Mouse (Mus musculus): ENCODE data around the gene Micall1.

Gene Micall1

GRCm38 (mm10) chr15:79139640-79140039 is 30.9 kb downstream of the Micall1 start:
- H3K4me1 ChIP-seq (replicated peaks; ENCODE audit: low read depth, low read length), result peaks cover 39% of the 10 kb centered on the region
- no peak overlapping the region for H3K4me3 ChIP-seq (replicated peaks; ENCODE audit: low read length)
- H3K9me3 ChIP-seq (ENCODE audit: low read length), result no peaks in the 10 kb centered on the region
- peaks cover 12% of the 10 kb centered on the region for H3K36me3 ChIP-seq (ENCODE audit: insufficient read depth, low read length)
- peaks cover 11% of the 10 kb centered on the region for H3K27me3 ChIP-seq (ENCODE audit: insufficient read depth, low read length)
- TF ChIP-seq NANOG (IDR thresholded peaks at IDR 0.05; ENCODE audit: borderline replicate concordance, low read length) (no peak), CTCF (conservative IDR thresholded peaks at IDR 0.05; ENCODE audit: low read length) (peak; percentile 47)

GRCm38 (mm10) chr15:79140866-79141565 is 32.3 kb downstream of the Micall1 start, which contains the start of the genes Polr2f and 1700088E04Rik:
Gene Polr2f, plus strand, starts transcription at chr15:79141009.
Gene 1700088E04Rik, minus strand, starts transcription at chr15:79141253.
- H3K4me3 ChIP-seq (replicated peaks; ENCODE audit: low read length), result peak within 1 kb of the TSS; percentile 99
- peaks cover 26% of the 10 kb centered on the region for H3K36me3 ChIP-seq (ENCODE audit: insufficient read depth, low read length)
- H3K9me3 ChIP-seq (ENCODE audit: low read length), result no peaks in the 10 kb centered on the region
- peaks cover 11% of the 10 kb centered on the region for H3K27me3 ChIP-seq (ENCODE audit: insufficient read depth, low read length)
- TF ChIP-seq CTCF (conservative IDR thresholded peaks at IDR 0.05; ENCODE audit: low read length) (no peak), POU5F1 (IDR thresholded peaks at IDR 0.05; ENCODE audit: borderline replicate concordance, low read length) (no peak), NANOG (IDR thresholded peaks at IDR 0.05; ENCODE audit: borderline replicate concordance, low read length) (no peak)
- peaks cover 47% of the 10 kb centered on the region for H3K4me1 ChIP-seq (replicated peaks; ENCODE audit: low read depth, low read length)

DNA sequence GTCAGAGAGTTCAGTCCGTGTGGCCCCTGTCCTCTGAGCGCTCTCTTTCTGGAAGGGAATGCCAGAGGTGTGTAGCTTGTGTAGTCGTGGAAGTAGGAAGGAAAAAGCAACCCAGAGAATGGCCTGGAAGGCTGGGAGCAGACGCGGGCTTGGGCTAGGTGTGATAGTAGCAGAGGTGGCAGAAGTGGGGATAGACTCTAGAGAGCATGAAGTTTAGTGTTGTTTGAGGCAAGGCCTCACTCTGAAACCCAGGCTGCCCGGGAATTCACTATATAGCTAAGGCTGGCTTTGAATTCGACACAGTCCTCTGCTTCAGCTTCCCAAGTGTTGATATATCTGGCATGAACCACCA is 32.8 kb downstream of the Micall1 start:
- Histone ChIP-seq H3K36me3 (ENCODE audit: insufficient read depth, low read length) (peaks cover 31% of the 10 kb centered on the region), H3K4me3 (replicated peaks; ENCODE audit: low read length) (peak overlapping the region; percentile 99), H3K9me3 (ENCODE audit: low read length) (no peaks in the 10 kb centered on the region), H3K4me1 (replicated peaks; ENCODE audit: low read depth, low read length) (peaks cover 51% of the 10 kb centered on the region), H3K27me3 (ENCODE audit: insufficient read depth, low read length) (peaks cover 11% of the 10 kb centered on the region)
- no peak for TF ChIP-seq NANOG (IDR thresholded peaks at IDR 0.05; ENCODE audit: borderline replicate concordance, low read length)
- no peak for TF ChIP-seq POU5F1 (IDR thresholded peaks at IDR 0.05; ENCODE audit: borderline replicate concordance, low read length)
- TF ChIP-seq CTCF (conservative IDR thresholded peaks at IDR 0.05; ENCODE audit: low read length), result no peak

DNA sequence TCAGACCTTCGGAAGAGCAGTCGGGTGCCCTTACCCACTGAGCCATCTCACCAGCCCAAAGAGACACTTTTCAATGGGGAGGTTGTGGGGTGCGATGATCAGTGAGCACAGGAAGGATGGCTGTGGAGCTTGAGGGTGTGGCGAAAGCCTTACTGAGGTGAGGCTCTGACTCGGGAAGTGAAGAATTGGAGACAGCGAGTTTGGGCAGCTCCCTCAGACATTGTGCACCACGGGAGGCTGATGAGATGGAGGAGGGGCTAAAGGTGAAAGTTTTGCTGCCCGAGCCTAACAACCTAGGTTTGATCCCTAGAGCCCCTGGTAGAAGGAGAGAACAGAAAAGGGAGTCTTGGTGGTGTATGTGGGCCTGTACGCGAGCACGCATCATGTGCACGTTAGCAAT is 34.6 kb downstream of the Micall1 start:
- TF ChIP-seq CTCF (conservative IDR thresholded peaks at IDR 0.05; ENCODE audit: low read length) (no peak), NANOG (IDR thresholded peaks at IDR 0.05; ENCODE audit: borderline replicate concordance, low read length) (no peak), POU5F1 (IDR thresholded peaks at IDR 0.05; ENCODE audit: borderline replicate concordance, low read length) (no peak)
- peaks cover 49% of the 10 kb centered on the region for H3K36me3 ChIP-seq (ENCODE audit: insufficient read depth, low read length)
- peak overlapping the region; percentile 35; the same call in 1 of the 2 replicates for H3K4me3 ChIP-seq (replicated peaks; ENCODE audit: low read length)
- peaks cover 65% of the 10 kb centered on the region for H3K4me1 ChIP-seq (replicated peaks; ENCODE audit: low read depth, low read length)
- peaks cover 9% of the 10 kb centered on the region for H3K27me3 ChIP-seq (ENCODE audit: insufficient read depth, low read length)
- H3K9me3 ChIP-seq (ENCODE audit: low read length), result no peaks in the 10 kb centered on the region

DNA sequence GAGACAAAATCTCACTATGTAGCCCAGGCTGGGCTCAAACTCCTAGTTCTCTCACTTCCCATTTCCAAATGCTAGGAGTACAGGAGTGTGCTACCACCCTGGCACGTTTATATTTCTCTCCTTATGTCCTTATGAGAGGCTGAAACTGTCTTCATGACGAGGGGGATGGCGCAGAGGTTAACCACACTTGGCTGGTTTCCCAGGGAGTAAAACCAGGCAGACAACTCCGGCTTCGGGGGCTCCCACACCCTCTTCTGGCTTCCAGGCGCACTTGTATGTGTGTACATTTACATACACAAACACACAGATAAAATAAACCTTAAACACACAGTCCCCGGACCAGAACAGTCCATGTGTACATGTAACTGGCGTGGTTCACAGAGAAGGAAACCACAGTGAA is 35.3 kb downstream of the Micall1 start:
- peaks cover 56% of the 10 kb centered on the region for H3K36me3 ChIP-seq (ENCODE audit: insufficient read depth, low read length)
- no peak for TF ChIP-seq POU5F1 (IDR thresholded peaks at IDR 0.05; ENCODE audit: borderline replicate concordance, low read length)
- no peak for TF ChIP-seq CTCF (conservative IDR thresholded peaks at IDR 0.05; ENCODE audit: low read length)
- TF ChIP-seq NANOG (IDR thresholded peaks at IDR 0.05; ENCODE audit: borderline replicate concordance, low read length), result no peak

GRCm38 (mm10) chr15:79145522-79145921 is 36.8 kb downstream of the Micall1 start:
- H3K27me3 ChIP-seq (ENCODE audit: insufficient read depth, low read length), result peaks cover 3% of the 10 kb centered on the region; the same call in 1 of the 2 replicates
- H3K36me3 ChIP-seq (ENCODE audit: insufficient read depth, low read length), result peaks cover 69% of the 10 kb centered on the region
- H3K9me3 ChIP-seq (ENCODE audit: low read length), result no peaks in the 10 kb centered on the region
- no peak for TF ChIP-seq NANOG (IDR thresholded peaks at IDR 0.05; ENCODE audit: borderline replicate concordance, low read length)
- no peak for TF ChIP-seq POU5F1 (IDR thresholded peaks at IDR 0.05; ENCODE audit: borderline replicate concordance, low read length)
- TF ChIP-seq CTCF (conservative IDR thresholded peaks at IDR 0.05; ENCODE audit: low read length), result no peak
- H3K4me1 ChIP-seq (replicated peaks; ENCODE audit: low read depth, low read length), result peaks cover 78% of the 10 kb centered on the region
- no peak overlapping the region for H3K4me3 ChIP-seq (replicated peaks; ENCODE audit: low read length)

More for the DNA sequence above, 35.3 kb downstream of the Micall1 start:
- H3K27me3 ChIP-seq (ENCODE audit: insufficient read depth, low read length), result peaks cover 9% of the 10 kb centered on the region
- peaks cover 69% of the 10 kb centered on the region for H3K4me1 ChIP-seq (replicated peaks; ENCODE audit: low read depth, low read length)
- H3K4me3 ChIP-seq (replicated peaks; ENCODE audit: low read length), result peak overlapping the region; percentile 35; the same call in 1 of the 2 replicates
- H3K9me3 ChIP-seq (ENCODE audit: low read length), result no peaks in the 10 kb centered on the region

DNA sequence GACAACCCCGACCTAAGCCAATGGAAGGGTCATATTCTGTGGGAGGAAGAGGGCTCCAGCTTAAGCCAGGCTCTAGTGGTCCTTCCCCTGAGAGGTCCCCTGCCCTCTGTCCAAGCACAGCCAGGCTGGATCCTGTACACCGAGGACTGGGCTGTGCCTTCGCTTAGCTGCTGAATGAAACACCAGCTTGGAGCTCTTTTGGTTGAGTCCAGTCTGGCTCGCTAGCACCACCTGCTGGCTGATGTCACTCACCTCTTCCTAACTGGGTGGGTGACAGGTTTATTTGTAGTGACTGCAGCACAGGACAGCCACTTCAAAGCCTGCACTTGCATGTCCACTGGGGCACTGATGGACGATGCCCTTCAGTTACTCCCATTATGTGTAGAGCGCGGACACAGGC is 39.8 kb downstream of the Micall1 start:
- peaks cover 96% of the 10 kb centered on the region for H3K36me3 ChIP-seq (ENCODE audit: insufficient read depth, low read length)
- H3K4me1 ChIP-seq (replicated peaks; ENCODE audit: low read depth, low read length), result peaks cover 82% of the 10 kb centered on the region
- TF ChIP-seq CTCF (conservative IDR thresholded peaks at IDR 0.05; ENCODE audit: low read length), result peak; percentile 94
- no peak for TF ChIP-seq NANOG (IDR thresholded peaks at IDR 0.05; ENCODE audit: borderline replicate concordance, low read length)
- H3K4me3 ChIP-seq (replicated peaks; ENCODE audit: low read length), result no peak overlapping the region
- H3K9me3 ChIP-seq (ENCODE audit: low read length), result no peaks in the 10 kb centered on the region
- no peaks in the 10 kb centered on the region for H3K27me3 ChIP-seq (ENCODE audit: insufficient read depth, low read length)

DNA sequence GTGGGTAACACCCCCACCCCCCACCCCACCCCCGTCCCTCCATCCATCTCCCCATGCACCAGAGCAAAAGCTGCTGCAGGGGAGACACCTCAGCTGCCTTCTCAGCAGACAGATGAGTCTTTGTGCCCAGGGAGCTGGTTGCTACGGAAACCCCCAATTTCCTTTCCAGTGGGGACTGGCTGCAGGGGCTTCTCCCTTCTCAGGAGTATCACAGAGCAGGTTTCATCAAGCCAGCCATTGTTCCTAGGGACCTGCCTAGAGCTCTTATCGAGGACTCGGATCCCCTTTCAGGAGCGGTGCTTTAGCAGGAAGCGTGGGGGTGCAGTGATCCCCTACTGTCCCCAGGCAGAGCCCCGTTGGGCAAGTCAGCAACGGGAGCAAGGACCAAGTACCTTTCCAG is 43.2 kb downstream of the Micall1 start:
- H3K27me3 ChIP-seq (ENCODE audit: insufficient read depth, low read length), result peaks cover 10% of the 10 kb centered on the region
- peaks cover 60% of the 10 kb centered on the region for H3K4me1 ChIP-seq (replicated peaks; ENCODE audit: low read depth, low read length)
- no peak for TF ChIP-seq CTCF (conservative IDR thresholded peaks at IDR 0.05; ENCODE audit: low read length)
- no peak for TF ChIP-seq POU5F1 (IDR thresholded peaks at IDR 0.05; ENCODE audit: borderline replicate concordance, low read length)
- no peak for TF ChIP-seq NANOG (IDR thresholded peaks at IDR 0.05; ENCODE audit: borderline replicate concordance, low read length)
- peaks cover 70% of the 10 kb centered on the region for H3K36me3 ChIP-seq (ENCODE audit: insufficient read depth, low read length)
- 0 out of 2 replicates have a peak overlapping the region, but pooled peaks have one; percentile 17 for H3K4me3 ChIP-seq (replicated peaks; ENCODE audit: low read length)
- no peaks in the 10 kb centered on the region for H3K9me3 ChIP-seq (ENCODE audit: low read length)

Data from E14TG2a.4 (cell line).